Mouse (Mus musculus) intestine, embryonic 15.5 days (tissue): ENCODE results near the gene Dnm2. TPM values are rescaled to one million over a fixed set of nuclear protein-coding genes. Genes with fewer than 3 reads are reported as not detected.
A peak's percentile ranks its signal among the peaks of the same experiment; 100 is the strongest.

ENCODE experiments used
- ATAC-seq: fragments of 200-750 bp; cut with Nextera tagmentation; 2 replicates; pipeline ENCODE4 v1.8.0; 2017; ENCODE audit warnings: moderate TSS enrichment, moderate library complexity
- H3K27ac ChIP-seq: fragments of 300-500 bp; sonication (generic); 2 replicates; pipeline ENCODE4 v1.5.1; 2015; ENCODE audit warnings: mild to moderate bottlenecking, inconsistent platforms
- H3K27me3 ChIP-seq: fragments of 300-500 bp; sonication (generic); replicated peaks from 2 replicates; pipeline ENCODE4 v1.6.1; 2015; ENCODE audit warnings: inconsistent platforms
- H3K36me3 ChIP-seq: fragments of 300-500 bp; sonication (generic); 2 replicates; pipeline ENCODE4 v1.6.1; 2015; ENCODE audit warnings: inconsistent platforms
- H3K4me1 ChIP-seq: fragments of 300-500 bp; sonication (generic); replicated peaks from 2 replicates; pipeline ENCODE4 v1.6.1; 2015; ENCODE audit warnings: inconsistent platforms
- H3K4me2 ChIP-seq: fragments of 300-500 bp; sonication (generic); replicated peaks from 2 replicates; pipeline ENCODE4 v1.6.1; 2015; ENCODE audit warnings: mild to moderate bottlenecking, inconsistent platforms
- H3K4me3 ChIP-seq: fragments of 300-500 bp; sonication (generic); replicated peaks from 2 replicates; pipeline ENCODE4 v1.5.1; 2015; ENCODE audit warnings: inconsistent platforms
- H3K9ac ChIP-seq: fragments of 300-500 bp; sonication (generic); 2 replicates; pipeline ENCODE4 v1.6.1; 2015; ENCODE audit warnings: inconsistent platforms
- H3K9me3 ChIP-seq: fragments of 300-500 bp; sonication (generic); 2 replicates; pipeline ENCODE4 v1.6.1; 2016; ENCODE audit warnings: inconsistent platforms
- WGBS: fragments of 180-500 bp; shearing (Covaris S2); methylation state at CpG from one replicate; pipeline ENCODE4 v1.1.7; 2015; 5-methylcytosine and 5-hydroxymethylcytosine counted together
- polyA plus RNA-seq: library from polyadenylated mRNA; unstranded; fragments of >200 nt; fragmentation: Nextera tagmentation; extraction: Ambion mirVana; gene quantifications from 2 replicates; pipeline ENCODE4 v1.2.1, GENCODE M21; 2015

Dnm2 gene
- polyA plus RNA-seq, 1 experiment from 2014 or later = 70.6 TPM

DNA sequence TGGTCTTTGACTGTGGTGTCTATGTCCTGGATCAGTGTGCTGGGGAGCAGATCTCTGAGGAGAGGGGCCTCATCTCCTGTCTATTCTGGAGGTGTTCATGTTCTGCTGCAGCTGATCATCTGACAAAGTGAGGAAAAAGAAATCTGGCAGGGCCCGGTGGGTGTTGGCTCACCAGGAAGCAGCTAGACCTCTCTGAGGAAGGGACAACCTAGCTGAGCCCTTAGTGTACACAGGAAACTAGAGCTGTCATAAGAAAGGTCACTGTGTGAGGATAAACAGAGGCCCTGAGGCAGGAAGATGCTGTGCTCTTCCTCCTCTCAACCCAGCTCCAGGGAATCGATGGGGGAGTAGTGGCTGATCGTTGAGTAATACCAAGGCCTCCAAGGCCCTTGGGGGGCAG lies 25.6 kb downstream of the Dnm2 start:
- H3K9me3 ChIP-seq = no peaks in the 10 kb centered on the region
- H3K27ac ChIP-seq = no peak overlapping the region
- WGBS = 38% methylated on average over 3 of the region's 3 CpGs
- no peak for ATAC-seq
- H3K4me1 ChIP-seq = peaks cover 24% of the 10 kb centered on the region
- H3K36me3 ChIP-seq = no peaks in the 10 kb centered on the region
- H3K27me3 ChIP-seq = no peaks in the 10 kb centered on the region
- H3K9ac ChIP-seq = no peak overlapping the region
- no peak overlapping the region for H3K4me3 ChIP-seq
- H3K4me2 ChIP-seq = no peak overlapping the region

DNA sequence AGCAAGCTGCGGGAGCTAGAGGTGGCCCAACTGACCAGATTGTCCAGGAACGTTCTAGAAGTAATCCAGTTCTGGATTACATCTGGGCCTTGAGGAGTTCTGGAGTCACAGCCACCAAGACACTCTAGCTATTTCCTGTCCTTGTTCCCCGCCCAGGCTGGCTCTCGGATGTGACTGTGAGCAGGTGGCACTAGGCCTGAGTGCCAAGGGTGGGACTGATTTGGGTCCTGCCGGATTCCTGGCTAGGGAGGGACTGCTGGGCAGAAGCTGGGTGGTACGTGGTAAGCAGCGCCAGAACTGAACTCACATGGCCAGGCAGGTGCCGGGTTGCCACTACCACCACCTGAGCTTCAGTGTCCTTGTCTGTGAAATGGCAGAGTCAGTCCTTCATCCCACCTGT lies 26.7 kb downstream of the Dnm2 start:
- Histone ChIP-seq H3K27ac (no peak overlapping the region), H3K9me3 (no peaks in the 10 kb centered on the region), H3K27me3 (no peaks in the 10 kb centered on the region), H3K4me3 (no peak overlapping the region), H3K36me3 (no peaks in the 10 kb centered on the region), H3K4me1 (peaks cover 24% of the 10 kb centered on the region), H3K9ac (no peak overlapping the region), H3K4me2 (no peak overlapping the region)
- no peak for ATAC-seq
- WGBS = 86% methylated on average over 8 of the region's 8 CpGs

DNA sequence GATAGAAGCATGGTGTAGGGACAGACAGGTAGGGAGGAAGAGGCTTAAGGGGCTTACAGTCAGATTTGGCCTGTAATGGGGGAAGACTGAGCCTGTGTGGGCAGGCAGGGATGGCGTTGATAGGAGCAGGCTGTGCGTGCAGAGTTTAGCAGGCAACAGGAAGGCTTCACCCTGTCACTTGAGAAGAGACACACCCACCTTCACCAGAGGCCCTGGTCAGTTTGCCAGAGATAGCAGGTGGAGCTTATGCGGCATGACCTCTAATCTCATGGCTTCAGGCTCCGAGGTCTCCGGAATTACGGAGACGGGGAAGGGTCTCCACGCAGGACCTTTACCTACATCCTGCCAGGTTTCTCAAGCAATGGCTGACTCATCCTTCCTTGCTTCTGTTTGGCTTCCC lies 27.2 kb downstream of the Dnm2 start:
- H3K4me3 ChIP-seq = no peak overlapping the region
- peaks cover 24% of the 10 kb centered on the region for H3K4me1 ChIP-seq
- no peaks in the 10 kb centered on the region for H3K27me3 ChIP-seq
- H3K36me3 ChIP-seq = no peaks in the 10 kb centered on the region
- H3K4me2 ChIP-seq = no peak overlapping the region
- H3K27ac ChIP-seq = no peak overlapping the region
- H3K9ac ChIP-seq = no peak overlapping the region
- peak; percentile 39; the same call in 1 of the 2 replicates for ATAC-seq
- WGBS = 56% methylated on average over 8 of the region's 8 CpGs
- no peaks in the 10 kb centered on the region for H3K9me3 ChIP-seq

- H3K36me3 ChIP-seq = no peaks in the 10 kb centered on the region
- H3K4me3 ChIP-seq = no peak overlapping the region
- no peak overlapping the region for H3K9ac ChIP-seq
- no peak overlapping the region for H3K4me2 ChIP-seq
- H3K27me3 ChIP-seq = no peaks in the 10 kb centered on the region
- H3K4me1 ChIP-seq = peaks cover 24% of the 10 kb centered on the region
- no peak for ATAC-seq
- no peak overlapping the region for H3K27ac ChIP-seq
- no peaks in the 10 kb centered on the region for H3K9me3 ChIP-seq
- 78% methylated on average over 7 of the region's 7 CpGs for WGBS
Measured at GRCm38 (mm10) chr9:21453003-21453402, 28.3 kb downstream of the Dnm2 start.

- ATAC-seq = no peak
- Histone ChIP-seq H3K9ac (no peak overlapping the region), H3K4me2 (no peak overlapping the region), H3K4me3 (no peak overlapping the region), H3K4me1 (peaks cover 23% of the 10 kb centered on the region), H3K27ac (no peak overlapping the region), H3K36me3 (0 out of 2 replicates have a peak, but pooled peaks cover 3% of the 10 kb centered on the region), H3K27me3 (no peaks in the 10 kb centered on the region), H3K9me3 (no peaks in the 10 kb centered on the region)
- WGBS = 89% methylated on average over 2 of the region's 2 CpGs
Measured at GRCm38 (mm10) chr9:21453459-21453858, 28.8 kb downstream of the Dnm2 start.

- WGBS = 68% methylated on average over 4 of the region's 4 CpGs
Measured at GRCm38 (mm10) chr9:21454556-21454955, 29.8 kb downstream of the Dnm2 start.

GRCm38 (mm10) chr9:21455103-21455770 lies 30.5 kb downstream of the Dnm2 start:
- H3K36me3 ChIP-seq = 0 out of 2 replicates have a peak, but pooled peaks cover 6% of the 10 kb centered on the region
- no peaks in the 10 kb centered on the region for H3K27me3 ChIP-seq
- no peak overlapping the region for H3K4me2 ChIP-seq
- H3K4me1 ChIP-seq = peaks cover 14% of the 10 kb centered on the region
- no peak overlapping the region for H3K27ac ChIP-seq
- H3K4me3 ChIP-seq = no peak overlapping the region
- H3K9ac ChIP-seq = no peak overlapping the region
- WGBS = 46% methylated on average over 4 of the region's 4 CpGs
- 0 out of 2 replicates have a peak, but pooled peaks have one; percentile 38 for ATAC-seq
- no peaks in the 10 kb centered on the region for H3K9me3 ChIP-seq

More at GRCm38 (mm10) chr9:21454556-21454955, 29.8 kb downstream of the Dnm2 start:
- Histone ChIP-seq H3K4me1 (peaks cover 20% of the 10 kb centered on the region), H3K9me3 (no peaks in the 10 kb centered on the region), H3K36me3 (0 out of 2 replicates have a peak, but pooled peaks cover 6% of the 10 kb centered on the region), H3K27ac (no peak overlapping the region), H3K9ac (no peak overlapping the region), H3K4me3 (no peak overlapping the region), H3K4me2 (no peak overlapping the region), H3K27me3 (no peaks in the 10 kb centered on the region)
- no peak for ATAC-seq

- no peak overlapping the region for H3K27ac ChIP-seq
- H3K4me2 ChIP-seq = no peak overlapping the region
- WGBS = 77% methylated on average over 7 of the region's 7 CpGs
- no peak overlapping the region for H3K9ac ChIP-seq
- 0 out of 2 replicates have a peak, but pooled peaks cover 6% of the 10 kb centered on the region for H3K36me3 ChIP-seq
- H3K4me3 ChIP-seq = no peak overlapping the region
- no peaks in the 10 kb centered on the region for H3K9me3 ChIP-seq
- ATAC-seq = no peak
- no peaks in the 10 kb centered on the region for H3K27me3 ChIP-seq
- H3K4me1 ChIP-seq = peaks cover 13% of the 10 kb centered on the region
Measured at GRCm38 (mm10) chr9:21456246-21456929, 31.7 kb downstream of the Dnm2 start.

DNA sequence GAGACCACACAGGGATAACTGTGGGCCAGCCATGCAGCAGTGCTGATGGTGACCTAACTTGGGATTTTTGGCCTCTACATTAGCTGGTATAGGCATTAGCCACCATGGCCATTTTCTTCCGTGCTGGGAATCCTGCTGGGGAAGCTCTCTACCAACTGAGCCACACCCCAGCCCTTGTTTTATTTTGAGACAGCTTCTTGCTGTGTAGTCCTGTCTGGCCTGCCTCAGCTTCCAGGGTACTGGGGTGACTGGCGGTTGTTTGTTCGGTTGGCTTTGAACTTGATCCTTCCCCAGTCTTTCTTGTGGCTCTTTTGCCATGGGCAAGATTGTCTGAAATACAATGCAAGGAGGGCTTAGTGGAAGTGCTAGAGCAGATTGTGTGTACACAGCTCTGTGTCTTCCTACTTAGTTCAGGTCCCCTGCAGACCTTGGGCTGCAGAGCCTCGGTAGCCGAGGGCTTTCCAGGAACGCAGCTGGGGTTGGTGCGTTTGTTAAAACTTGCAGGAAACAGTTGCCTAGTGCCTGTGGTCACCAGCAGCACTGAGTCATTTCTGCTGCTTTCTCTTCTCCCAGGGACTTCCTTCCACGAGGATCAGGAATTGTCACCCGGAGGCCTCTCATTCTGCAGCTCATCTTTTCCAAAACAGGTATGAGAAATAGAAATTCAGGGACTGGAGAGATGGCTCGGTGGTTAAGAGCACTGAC lies 32.4 kb downstream of the Dnm2 start:
- Histone ChIP-seq H3K27ac (no peak overlapping the region), H3K4me1 (peaks cover 6% of the 10 kb centered on the region; the same call in 1 of the 2 replicates), H3K4me2 (no peak overlapping the region), H3K4me3 (no peak overlapping the region), H3K27me3 (no peaks in the 10 kb centered on the region), H3K36me3 (0 out of 2 replicates have a peak, but pooled peaks cover 6% of the 10 kb centered on the region), H3K9me3 (no peaks in the 10 kb centered on the region), H3K9ac (no peak overlapping the region)
- no peak for ATAC-seq
- WGBS = 76% methylated on average over 10 of the region's 10 CpGs

DNA sequence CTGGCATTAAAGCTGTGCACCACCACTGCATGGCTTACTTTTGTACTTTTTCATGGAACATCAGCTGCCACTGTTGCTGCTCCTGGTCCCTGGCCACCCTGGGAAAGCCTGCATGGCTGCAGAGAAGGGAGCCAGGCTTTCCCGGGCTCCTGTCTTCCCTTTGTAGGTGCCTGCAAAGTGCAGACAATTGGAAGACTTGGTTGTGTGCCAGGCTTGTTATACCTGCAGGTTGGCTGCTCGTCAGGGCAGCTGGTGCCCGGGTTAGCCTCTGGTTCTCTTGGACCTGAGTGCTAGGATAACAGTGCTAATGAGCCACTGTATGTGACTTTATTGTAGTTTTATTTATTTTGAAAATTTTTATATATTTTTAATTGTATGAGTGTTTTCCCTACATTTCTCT lies 34.1 kb downstream of the Dnm2 start:
- no peak overlapping the region for H3K27ac ChIP-seq
- 0 out of 2 replicates have a peak, but pooled peaks cover 6% of the 10 kb centered on the region for H3K36me3 ChIP-seq
- no peak overlapping the region for H3K4me2 ChIP-seq
- no peak for ATAC-seq
- H3K4me1 ChIP-seq = 0 out of 2 replicates have a peak, but pooled peaks cover 8% of the 10 kb centered on the region
- H3K4me3 ChIP-seq = no peak overlapping the region
- H3K9me3 ChIP-seq = no peaks in the 10 kb centered on the region
- no peaks in the 10 kb centered on the region for H3K27me3 ChIP-seq
- WGBS = 85% methylated on average over 3 of the region's 3 CpGs
- H3K9ac ChIP-seq = no peak overlapping the region

- no peaks in the 10 kb centered on the region for H3K27me3 ChIP-seq
- H3K27ac ChIP-seq = no peak overlapping the region
- WGBS = 81% methylated on average over 3 of the region's 3 CpGs
- no peak overlapping the region for H3K4me3 ChIP-seq
- no peak for ATAC-seq
- no peaks in the 10 kb centered on the region for H3K9me3 ChIP-seq
- no peak overlapping the region for H3K9ac ChIP-seq
- 0 out of 2 replicates have a peak, but pooled peaks cover 6% of the 10 kb centered on the region for H3K36me3 ChIP-seq
- H3K4me2 ChIP-seq = no peak overlapping the region
- 0 out of 2 replicates have a peak, but pooled peaks cover 6% of the 10 kb centered on the region for H3K4me1 ChIP-seq
Measured at GRCm38 (mm10) chr9:21460400-21460940, 35.8 kb downstream of the Dnm2 start.

DNA sequence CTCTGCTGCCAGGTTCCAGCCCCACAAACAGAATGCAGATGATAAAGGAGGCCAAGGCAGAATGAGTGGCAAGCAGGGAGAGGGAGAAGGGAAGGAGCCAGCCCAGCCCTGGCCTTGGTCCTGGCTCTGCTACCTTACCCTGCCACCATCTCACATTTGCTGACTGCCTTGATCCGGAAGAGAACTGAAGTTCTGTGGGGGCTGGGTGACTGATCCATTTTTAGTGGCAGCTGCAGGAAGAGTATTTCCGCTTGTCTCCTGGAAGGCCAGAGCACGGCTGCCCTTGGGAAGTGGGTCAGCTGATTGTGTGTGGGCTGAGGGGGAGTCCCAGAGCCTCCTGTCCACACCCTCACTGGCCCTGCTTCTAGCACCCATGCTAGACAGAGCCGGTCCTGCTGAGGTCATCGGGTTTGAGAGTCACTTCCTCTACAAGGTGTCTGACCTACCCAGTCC lies 38.5 kb downstream of the Dnm2 start:
- Histone ChIP-seq H3K27me3 (no peaks in the 10 kb centered on the region), H3K4me1 (0 out of 2 replicates have a peak, but pooled peaks cover 6% of the 10 kb centered on the region), H3K4me2 (no peak overlapping the region), H3K9ac (no peak overlapping the region), H3K36me3 (0 out of 2 replicates have a peak, but pooled peaks cover 11% of the 10 kb centered on the region), H3K9me3 (no peaks in the 10 kb centered on the region), H3K27ac (0 out of 2 replicates have a peak overlapping the region, but pooled peaks have one; percentile 7), H3K4me3 (no peak overlapping the region)
- peak; percentile 57; the same call in 1 of the 2 replicates for ATAC-seq
- 58% methylated on average over 5 of the region's 5 CpGs for WGBS
